Mouse (Mus musculus): Measurements from ENCODE around the gene Btbd35f8. TPM values are rescaled to one million over a fixed set of nuclear protein-coding genes. Genes with fewer than 3 reads are reported as not detected.
"Not testable (repeated sequence)": the region's sequence is repeated elsewhere in the genome, so short reads cannot be mapped to it uniquely, and the experiment has no call there.

Gene Btbd35f8
- polyA plus RNA-seq (2017; shearing (Covaris generic)): not detected

DNA sequence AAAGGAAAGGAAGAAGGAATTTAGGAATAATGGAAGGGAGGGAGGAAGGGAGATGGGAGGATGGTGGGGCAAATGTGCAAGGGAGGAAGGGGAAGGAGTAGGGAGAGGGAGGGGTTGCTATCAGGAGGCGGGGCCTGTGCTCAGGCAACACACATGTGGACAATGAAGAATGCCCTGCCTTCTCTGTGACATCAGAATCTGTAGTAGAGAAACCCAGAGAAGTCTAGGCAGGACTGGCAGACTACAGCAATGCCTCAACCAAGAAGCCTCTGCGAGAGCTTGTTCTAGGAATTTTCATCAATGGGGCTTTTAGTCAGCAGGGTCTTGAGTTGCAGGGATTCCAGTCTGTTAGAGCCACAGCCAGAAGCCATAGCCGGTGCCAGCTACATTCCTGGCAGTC is at the start of gene Btbd35f8:
Gene Btbd35f8 (plus strand): TSS at position 301 of the 400 bp plus-strand sequence.
- ATAC-seq: not testable (repeated sequence)

Other genes starting within 250 kb of the Btbd35f8 start
- gene Spin2g, start 211.8 kb upstream of the Btbd35f8 start, polyA plus RNA-seq (2017; shearing (Covaris generic)): not detected